Mouse (Mus musculus): Measurements from ENCODE around the gene Pitpna. TPM values are rescaled to one million over a fixed set of nuclear protein-coding genes. Genes with fewer than 3 reads are reported as not detected.

Gene Pitpna
- polyA plus RNA-seq, 1 experiment, result 209 TPM

DNA sequence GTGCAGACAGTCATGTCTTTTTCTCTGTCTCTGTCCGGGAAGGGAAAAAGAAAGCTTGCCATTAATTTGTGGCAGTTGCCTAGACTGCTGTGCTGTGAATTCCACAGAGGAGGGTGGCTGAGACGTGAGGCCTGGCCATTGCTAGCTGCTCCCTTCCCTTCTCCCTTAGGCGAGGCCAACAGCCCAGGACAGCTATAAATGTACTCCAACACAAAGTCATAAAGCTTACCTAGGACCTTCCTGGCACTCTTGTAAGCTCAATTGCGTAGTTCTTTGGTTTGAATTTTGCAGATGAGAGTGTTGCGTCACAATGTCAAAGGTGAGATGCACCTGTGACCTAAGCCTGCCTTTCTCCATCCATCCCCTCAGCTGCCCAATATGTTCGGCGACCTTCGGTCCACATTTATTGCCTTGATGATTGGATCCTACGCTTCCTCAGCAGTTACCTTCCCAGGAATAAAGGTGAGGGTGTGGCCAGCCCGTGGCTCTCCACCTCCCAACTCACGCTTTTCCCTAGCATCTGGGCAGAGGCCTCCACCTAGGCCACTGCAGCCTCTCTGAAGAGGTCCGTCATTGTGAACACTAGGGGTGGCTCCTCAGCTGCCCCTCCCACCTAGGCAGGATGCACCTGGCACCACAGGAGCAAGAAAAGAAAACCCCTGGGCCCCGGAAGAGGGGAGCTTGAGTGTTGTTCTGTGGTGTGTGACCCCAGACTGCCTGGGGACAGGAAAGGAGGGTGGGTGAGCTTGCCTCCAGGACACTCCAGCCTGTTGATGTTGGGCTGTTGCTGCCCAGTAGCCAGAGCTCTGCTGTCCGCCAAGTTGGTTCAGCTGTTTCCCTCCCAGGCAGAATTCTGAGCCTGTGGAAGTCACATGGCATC, 27.1 kb upstream of the Pitpna start:
- TF ChIP-seq POLR2A (IDR thresholded peaks at IDR 0.05; ENCODE audit: insufficient read depth, low read depth, low read length) (no peak), CTCF (IDR thresholded peaks at IDR 0.05; ENCODE audit: insufficient read depth, low read depth, low read length) (no peak)
- Histone ChIP-seq H3K4me1 (ENCODE audit: control insufficient read depth, insufficient read depth, low read length) (peaks cover 14% of the 10 kb centered on the region), H3K27ac (ENCODE audit: insufficient read depth, low read depth, low read length) (no peak overlapping the region; the same call in 1 of the 2 replicates), H3K4me3 (ENCODE audit: insufficient read depth, low read depth, low read length) (no peak overlapping the region)
- 85% methylated on average over 14 of the region's 14 CpGs for WGBS

DNA sequence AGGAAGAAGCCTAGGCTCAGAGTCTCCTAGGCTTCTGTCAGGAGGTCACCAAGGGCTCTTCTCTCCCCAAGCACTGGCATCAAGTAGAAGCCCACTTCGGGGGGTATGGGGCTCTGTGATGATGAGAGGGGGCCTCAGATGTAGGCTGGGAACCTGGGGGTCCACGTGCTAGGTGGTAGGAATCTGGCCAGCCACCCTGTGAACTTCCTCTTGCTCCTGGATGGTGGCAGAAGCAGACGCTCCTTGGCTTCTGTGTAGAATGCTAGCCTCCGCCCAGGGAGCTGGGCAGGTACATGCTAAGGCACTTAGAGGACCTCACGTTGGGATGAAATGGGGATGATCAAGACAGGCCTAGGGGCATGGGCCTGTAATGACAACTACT, 26.5 kb upstream of the Pitpna start:
- no peak overlapping the region for H3K4me3 ChIP-seq (ENCODE audit: insufficient read depth, low read depth, low read length)
- TF ChIP-seq CTCF (IDR thresholded peaks at IDR 0.05; ENCODE audit: insufficient read depth, low read depth, low read length) (no peak), POLR2A (IDR thresholded peaks at IDR 0.05; ENCODE audit: insufficient read depth, low read depth, low read length) (no peak)
- H3K27ac ChIP-seq (ENCODE audit: insufficient read depth, low read depth, low read length), result no peak overlapping the region
- 85% methylated on average over 5 of the region's 5 CpGs for WGBS
- H3K4me1 ChIP-seq (ENCODE audit: control insufficient read depth, insufficient read depth, low read length), result peaks cover 17% of the 10 kb centered on the region

DNA sequence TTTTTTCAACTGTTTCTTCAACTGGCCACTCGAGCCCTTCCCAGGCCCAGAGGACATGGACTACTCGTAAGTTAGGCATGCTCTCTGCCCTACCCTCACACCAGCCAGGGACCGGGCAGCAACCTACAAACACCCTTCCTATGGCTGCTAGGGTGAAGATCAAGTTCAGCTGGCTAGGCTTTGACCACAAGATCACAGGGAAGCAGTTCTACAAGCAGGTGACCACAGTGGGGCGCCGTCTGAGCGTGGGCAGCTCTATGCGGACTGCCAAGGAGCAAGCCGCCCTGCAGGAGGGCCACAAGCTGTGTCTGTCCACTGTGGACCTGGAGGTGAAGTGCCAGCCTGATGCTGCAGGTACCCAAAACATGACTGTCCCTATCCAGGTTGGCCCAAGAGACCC, 25.1 kb upstream of the Pitpna start:
- H3K4me3 ChIP-seq (ENCODE audit: insufficient read depth, low read depth, low read length), result no peak overlapping the region
- H3K4me1 ChIP-seq (ENCODE audit: control insufficient read depth, insufficient read depth, low read length), result peaks cover 22% of the 10 kb centered on the region
- TF ChIP-seq POLR2A (IDR thresholded peaks at IDR 0.05; ENCODE audit: insufficient read depth, low read depth, low read length), result no peak
- no peak for TF ChIP-seq CTCF (IDR thresholded peaks at IDR 0.05; ENCODE audit: insufficient read depth, low read depth, low read length)
- WGBS, result 93% methylated on average over 8 of the region's 8 CpGs
- no peak overlapping the region for H3K27ac ChIP-seq (ENCODE audit: insufficient read depth, low read depth, low read length)

DNA sequence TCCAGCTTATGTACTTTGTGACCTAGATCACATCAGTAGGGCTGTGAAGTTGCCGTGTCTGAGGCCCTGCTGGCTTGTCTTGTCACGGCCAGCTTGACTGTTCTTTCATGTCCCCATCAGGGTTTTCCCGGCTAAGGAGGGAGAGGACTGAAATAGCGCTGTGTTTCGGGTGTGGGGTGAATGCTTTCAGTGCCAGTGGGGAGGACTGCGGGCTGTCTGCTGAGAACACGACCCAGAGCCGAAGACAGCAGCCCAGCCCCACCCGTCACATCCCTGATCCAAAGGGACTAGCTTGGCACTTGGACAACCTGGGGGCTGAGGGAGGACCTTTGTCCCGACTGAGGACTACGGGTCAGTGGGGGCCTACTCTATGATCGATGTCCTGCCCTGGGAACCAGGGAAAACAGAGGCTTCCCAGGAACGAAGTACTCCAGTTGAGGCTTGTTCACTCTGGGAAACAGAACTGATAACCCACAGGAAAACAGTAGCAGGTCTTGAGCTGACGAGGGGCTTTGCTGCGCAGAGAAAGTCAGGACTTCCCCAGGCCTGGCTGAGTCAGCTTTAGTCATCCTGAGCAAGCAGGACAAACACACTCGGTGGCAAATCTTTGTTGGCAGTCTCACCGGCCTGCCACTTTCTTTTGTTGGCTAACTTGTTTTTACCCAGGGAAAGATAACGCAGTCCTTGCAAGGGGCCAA, 23.9 kb upstream of the Pitpna start:
- no peak overlapping the region for H3K4me3 ChIP-seq (ENCODE audit: insufficient read depth, low read depth, low read length)
- no peak for TF ChIP-seq CTCF (IDR thresholded peaks at IDR 0.05; ENCODE audit: insufficient read depth, low read depth, low read length)
- no peak for TF ChIP-seq POLR2A (IDR thresholded peaks at IDR 0.05; ENCODE audit: insufficient read depth, low read depth, low read length)
- H3K27ac ChIP-seq (ENCODE audit: insufficient read depth, low read depth, low read length), result peak overlapping the region; percentile 16; the same call in 1 of the 2 replicates
- H3K4me1 ChIP-seq (ENCODE audit: control insufficient read depth, insufficient read depth, low read length), result peaks cover 22% of the 10 kb centered on the region
- 49% methylated on average over 18 of the region's 18 CpGs for whole genome bisulfite sequencing

DNA sequence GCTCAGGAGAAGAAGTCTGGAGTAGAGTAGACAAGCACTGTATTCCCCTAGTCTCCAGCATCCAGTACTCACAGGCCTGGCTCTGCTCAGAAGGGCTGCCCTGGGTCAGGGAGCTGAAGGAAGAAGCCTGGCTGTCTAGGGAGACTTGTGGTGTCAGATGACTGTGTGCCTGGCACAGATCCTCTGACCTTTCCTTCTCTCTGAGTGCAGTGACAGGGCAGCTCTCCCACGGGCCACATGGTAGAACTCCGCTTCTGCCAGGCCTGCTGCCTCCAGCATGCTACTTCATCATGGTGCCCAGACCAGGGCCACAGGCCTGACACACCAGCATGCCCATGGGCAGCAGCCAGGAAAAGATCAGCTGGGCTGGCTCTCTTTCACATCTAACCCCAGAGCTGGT, 22.0 kb upstream of the Pitpna start:
- Histone ChIP-seq H3K4me1 (ENCODE audit: control insufficient read depth, insufficient read depth, low read length) (peaks cover 24% of the 10 kb centered on the region), H3K4me3 (ENCODE audit: insufficient read depth, low read depth, low read length) (no peak overlapping the region), H3K27ac (ENCODE audit: insufficient read depth, low read depth, low read length) (no peak overlapping the region)
- WGBS, result 81% methylated on average over 2 of the region's 2 CpGs
- TF ChIP-seq POLR2A (IDR thresholded peaks at IDR 0.05; ENCODE audit: insufficient read depth, low read depth, low read length), result no peak
- no peak for TF ChIP-seq CTCF (IDR thresholded peaks at IDR 0.05; ENCODE audit: insufficient read depth, low read depth, low read length)

DNA sequence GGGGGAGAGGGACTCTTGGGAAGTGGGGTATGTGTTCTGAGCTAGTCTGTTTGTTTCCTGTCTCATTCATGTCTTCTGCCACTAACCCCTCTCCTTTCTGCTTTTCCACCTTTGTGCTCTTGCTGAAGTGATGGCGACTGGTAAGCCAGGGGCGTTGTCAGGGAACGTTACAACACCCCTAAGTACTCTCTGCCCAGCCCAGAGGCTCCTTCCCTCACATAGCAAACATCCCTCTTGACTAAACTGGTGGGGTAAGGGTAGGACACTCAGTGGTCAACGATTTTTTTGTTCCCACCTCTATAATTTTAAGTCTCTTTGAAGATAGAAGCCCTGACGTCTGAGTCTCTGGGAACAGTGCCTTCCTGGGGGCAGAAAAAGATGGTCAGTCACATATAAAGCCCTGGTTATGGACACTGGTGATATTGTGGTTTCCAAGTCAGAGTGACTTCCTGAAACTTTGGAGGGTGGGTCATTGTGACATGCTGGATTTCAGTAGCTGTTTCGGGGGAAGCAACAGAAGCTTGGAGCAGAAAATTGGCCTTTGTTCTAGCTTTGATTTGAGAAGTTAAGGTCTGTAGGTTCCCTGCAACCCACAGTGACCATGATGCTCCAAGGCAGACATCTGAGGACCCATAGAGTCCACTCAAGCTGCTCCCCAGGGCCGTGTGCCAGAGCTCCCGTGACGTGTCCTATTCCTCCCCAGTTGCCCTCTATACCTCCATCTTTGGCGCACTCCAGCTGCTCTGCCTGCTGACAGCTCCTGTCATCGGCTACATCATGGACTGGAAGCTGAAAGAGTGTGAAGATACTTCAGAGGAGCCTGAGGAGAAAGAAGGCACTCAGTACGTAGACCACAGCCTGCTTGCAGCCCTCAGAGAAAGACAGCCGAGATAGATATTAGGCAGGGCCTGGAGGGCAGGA, 21.4 kb upstream of the Pitpna start:
- H3K4me1 ChIP-seq (ENCODE audit: control insufficient read depth, insufficient read depth, low read length), result peaks cover 31% of the 10 kb centered on the region
- H3K27ac ChIP-seq (ENCODE audit: insufficient read depth, low read depth, low read length), result peak overlapping the region; percentile 32
- H3K4me3 ChIP-seq (ENCODE audit: insufficient read depth, low read depth, low read length), result no peak overlapping the region
- 77% methylated on average over 13 of the region's 13 CpGs for WGBS
- TF ChIP-seq CTCF (IDR thresholded peaks at IDR 0.05; ENCODE audit: insufficient read depth, low read depth, low read length) (no peak), POLR2A (IDR thresholded peaks at IDR 0.05; ENCODE audit: insufficient read depth, low read depth, low read length) (no peak)

DNA sequence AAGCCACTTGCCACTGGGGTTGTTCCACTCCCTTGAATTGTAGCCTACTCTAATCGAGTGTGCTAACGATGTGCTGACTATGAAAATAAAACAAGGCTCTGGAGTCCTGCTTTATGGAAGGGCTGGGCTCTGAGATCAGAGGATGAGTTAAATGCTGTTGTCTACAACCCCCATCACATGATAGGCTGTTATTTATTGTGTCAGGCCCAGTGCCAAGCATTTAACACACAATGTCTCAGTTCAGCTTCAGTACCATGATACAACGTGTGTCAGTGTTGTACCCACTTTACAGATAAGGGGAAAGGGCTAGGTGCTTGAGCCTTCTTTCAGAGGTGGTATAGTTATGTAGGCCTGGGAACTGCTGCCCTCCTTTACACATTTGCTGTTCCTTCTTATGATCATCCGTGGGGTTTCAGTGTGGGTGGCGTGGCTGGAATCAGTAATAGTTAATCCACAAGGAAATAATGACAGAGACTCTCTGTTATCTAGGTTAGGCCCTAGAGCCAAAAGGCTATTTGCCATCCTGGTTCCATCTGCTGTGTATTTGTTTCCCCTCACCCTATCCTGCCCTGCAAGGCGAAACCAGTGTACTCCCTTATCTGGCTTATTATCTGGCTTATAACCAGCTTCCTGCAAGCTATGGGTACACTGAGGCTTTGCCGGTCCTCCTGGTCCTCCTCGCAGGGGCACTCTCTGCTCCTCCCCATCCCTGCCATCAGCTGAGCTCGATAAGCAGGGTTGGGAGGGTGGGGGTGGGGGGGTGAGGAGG, 20.4 kb upstream of the Pitpna start:
- TF ChIP-seq CTCF (IDR thresholded peaks at IDR 0.05; ENCODE audit: insufficient read depth, low read depth, low read length) (no peak), POLR2A (IDR thresholded peaks at IDR 0.05; ENCODE audit: insufficient read depth, low read depth, low read length) (no peak)
- WGBS, result 37% methylated on average over 9 of the region's 9 CpGs
- Histone ChIP-seq H3K27ac (ENCODE audit: insufficient read depth, low read depth, low read length) (peak overlapping the region; percentile 32), H3K4me3 (ENCODE audit: insufficient read depth, low read depth, low read length) (no peak overlapping the region), H3K4me1 (ENCODE audit: control insufficient read depth, insufficient read depth, low read length) (peaks cover 41% of the 10 kb centered on the region)

DNA sequence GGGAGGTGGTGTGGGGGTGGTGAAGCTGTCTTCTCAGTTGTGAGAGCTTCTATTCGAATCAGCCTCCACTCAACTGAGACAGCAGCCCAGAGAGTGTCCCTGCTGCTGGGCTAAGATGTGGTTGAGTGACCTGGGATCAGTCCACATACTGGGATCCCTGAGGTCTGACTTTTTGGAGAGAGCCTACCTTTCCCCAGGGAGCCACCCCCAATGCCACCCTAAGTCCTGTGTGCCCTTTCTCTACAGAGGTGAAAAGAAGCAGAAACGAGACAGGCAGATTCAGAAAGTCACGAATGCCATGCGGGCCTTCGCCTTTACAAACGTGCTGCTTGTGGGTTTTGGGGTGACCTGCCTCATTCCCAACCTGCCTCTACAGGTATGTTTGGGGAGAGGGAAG, 19.8 kb upstream of the Pitpna start:
- TF ChIP-seq POLR2A (IDR thresholded peaks at IDR 0.05; ENCODE audit: insufficient read depth, low read depth, low read length) (no peak), CTCF (IDR thresholded peaks at IDR 0.05; ENCODE audit: insufficient read depth, low read depth, low read length) (no peak)
- H3K4me1 ChIP-seq (ENCODE audit: control insufficient read depth, insufficient read depth, low read length), result peaks cover 47% of the 10 kb centered on the region
- 79% methylated on average over 6 of the region's 6 CpGs for WGBS
- H3K27ac ChIP-seq (ENCODE audit: insufficient read depth, low read depth, low read length), result no peak overlapping the region
- no peak overlapping the region for H3K4me3 ChIP-seq (ENCODE audit: insufficient read depth, low read depth, low read length)
